In the genomic region with DNA sequence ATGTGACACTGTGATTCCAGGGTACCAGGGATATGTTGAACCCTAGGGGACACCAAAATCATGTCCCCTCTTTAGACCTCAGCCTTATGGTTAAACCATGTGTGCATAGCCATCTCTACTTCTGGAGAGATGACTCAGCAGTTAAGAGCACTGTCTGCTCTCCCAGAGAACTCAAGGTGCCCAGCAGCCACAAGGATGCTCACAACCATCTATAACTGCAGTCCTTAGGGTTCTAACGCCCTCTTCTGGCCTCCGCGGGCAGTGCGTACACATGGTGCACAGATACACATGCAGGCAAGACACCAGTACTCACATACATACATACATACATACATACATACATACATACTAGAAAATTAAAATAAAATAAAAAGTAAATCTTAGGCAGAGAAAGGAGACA, we compare ENCODE assay signal across 14 mouse cellular contexts.
DNase-seq lines count a peak whose midpoint lies in the region; ATAC-seq and TF ChIP-seq lines count a peak whose summit lies in the region.
"Had no signal": no experiment of that assay in that cellular context is flagged by ENCODE, and none has a peak within 500 bp of the region (broad histone marks: within the 10 kb centered on the region; RNA-seq: fewer than 3 reads in every experiment).

No protein-coding gene starts in this region.

- no peaks in the 10 kb centered on the region for H3K27me3 ChIP-seq in lung, postnatal 0 days (replicated peaks; ENCODE audit: insufficient read depth, low read length)
- H3K27me3 ChIP-seq in limb, embryonic 11.5 days (ENCODE audit: control insufficient read depth, insufficient read depth, low read length): no peaks in the 10 kb centered on the region
- H3K27me3 ChIP-seq: embryonic facial prominence, embryonic 12.5 days had no signal

- no peaks in the 10 kb centered on the region for H3K4me1 ChIP-seq in lung, postnatal 0 days (ENCODE audit: insufficient read depth, low read depth, low read length)
- H3K4me1 ChIP-seq in limb, embryonic 11.5 days (ENCODE audit: control insufficient read depth, insufficient read depth, low read length): no peaks in the 10 kb centered on the region

- no peak for TF ChIP-seq EP300 in lung, postnatal 0 days (IDR thresholded peaks at IDR 0.05)

- no peak for ATAC-seq in lung, postnatal 0 days
- ATAC-seq in limb, embryonic 11.5 days (ENCODE audit: insufficient number of reproducible peaks, low FRiP score, low TSS enrichment, low read depth): no peak

- H3K9ac ChIP-seq in lung, postnatal 0 days (replicated peaks; ENCODE audit: low read depth): no peak overlapping the region
- H3K9ac ChIP-seq in limb, embryonic 11.5 days (ENCODE audit: low read length): no peak overlapping the region
- H3K9ac ChIP-seq: embryonic facial prominence, embryonic 12.5 days had no signal

- H3K4me2 ChIP-seq in lung, postnatal 0 days (replicated peaks; ENCODE audit: low read depth, low read length): no peak overlapping the region
- H3K4me2 ChIP-seq in limb, embryonic 11.5 days (ENCODE audit: low read depth, severe bottlenecking): no peak overlapping the region
- H3K4me2 ChIP-seq: embryonic facial prominence, embryonic 12.5 days had no signal

- no peak overlapping the region for H3K27ac ChIP-seq in lung, postnatal 0 days (ENCODE audit: low read length)
- no peak overlapping the region for H3K27ac ChIP-seq in limb, embryonic 11.5 days (replicated peaks; ENCODE audit: low read depth, low read length)
- H3K27ac ChIP-seq: embryonic facial prominence, embryonic 12.5 days; heart, adult 2 months; macrophage had no signal

- intact Hi-C loops in heart, postnatal 14 days (cut with DNase I): no loop called here

- DNase-seq in adrenal gland, postnatal 14 days: peak; percentile 37
- no peak for DNase-seq in adrenal gland, adult 18-20 months (ENCODE audit: low spot score in 2 of 2)
- no peak for DNase-seq in lung, postnatal 0 days (ENCODE audit: low spot score)
- DNase-seq in lung, postnatal 25 days (ENCODE audit: low spot score): no peak
- peak; percentile 62 for DNase-seq in WW6 (ENCODE audit: low read depth, low spot score)
- DNase-seq in limb, embryonic 11.5 days (ENCODE audit: low spot score): peak; percentile 35
- DNase-seq in urinary bladder, adult 2 months (ENCODE audit: low spot score): no peak
- no peak for DNase-seq in heart, postnatal 14 days
- DNase-seq: B cell, adult 2 months; cerebellum, adult 11-12 months; thymus, postnatal 36 days had no signal

- TF ChIP-seq CTCF in lung, postnatal 0 days (IDR thresholded peaks at IDR 0.05): peak; percentile 34

- no peaks in the 10 kb centered on the region for H3K36me3 ChIP-seq in lung, postnatal 0 days (ENCODE audit: insufficient read depth, low read length)
- H3K36me3 ChIP-seq in limb, embryonic 11.5 days (ENCODE audit: control insufficient read depth, insufficient read depth, low read length): no peaks in the 10 kb centered on the region
- H3K36me3 ChIP-seq: embryonic facial prominence, embryonic 12.5 days had no signal

- 85% methylated on average over 4 of the region's 4 CpGs for WGBS in lung, postnatal 0 days
- WGBS in limb, embryonic 11.5 days: 87% methylated on average over 4 of the region's 4 CpGs

- H3K9me3 ChIP-seq in lung, postnatal 0 days (ENCODE audit: low read length): no peaks in the 10 kb centered on the region
- H3K9me3 ChIP-seq in limb, embryonic 11.5 days (ENCODE audit: control insufficient read depth, low read length): no peaks in the 10 kb centered on the region
- H3K9me3 ChIP-seq: embryonic facial prominence, embryonic 12.5 days had no signal

- H3K4me3 ChIP-seq in lung, postnatal 0 days (ENCODE audit: low read depth, low read length): no peak overlapping the region
- no peak overlapping the region for H3K4me3 ChIP-seq in limb, embryonic 11.5 days (ENCODE audit: low read depth, low read length)
- H3K4me3 ChIP-seq: embryonic facial prominence, embryonic 12.5 days; heart, adult 2 months had no signal

Comparison
In these comparisons a context has a peak if more than half of its experiments do, and no peak if none do; other contexts are left out.
1. DNase-seq: peak in adrenal gland, postnatal 14 days (single experiment), WW6 (single experiment) and limb, embryonic 11.5 days (single experiment); none in adrenal gland, adult 18-20 months (0 of 2), lung, postnatal 0 days (single experiment), lung, postnatal 25 days (single experiment), urinary bladder, adult 2 months (single experiment) and heart, postnatal 14 days (0 of 2).